Mouse (Mus musculus) intestine, embryonic 16.5 days (tissue): ENCODE measurements at regions not wholly inside any gene's neighbourhood (a gene's known extent, or its start where the extent isn't known, plus 50 kb on each side); places are given as distances from the start of the nearest gene placed in this dataset.

Source experiments
- ATAC-seq: fragments of 200-750 bp; cut with Nextera tagmentation; 2 replicates; pipeline ENCODE4 v1.8.0; 2017; ENCODE audit warnings: moderate TSS enrichment, moderate library complexity
- H3K27ac ChIP-seq: fragments of 300-500 bp; sonication (generic); 2 replicates; pipeline ENCODE4 v1.5.1; 2014; ENCODE audit warnings: mild to moderate bottlenecking, low read length
- H3K27me3 ChIP-seq: fragments of 300-500 bp; sonication (generic); replicated peaks from 2 replicates; pipeline ENCODE4 v1.6.1; 2014; ENCODE audit warnings: low read length, control low read depth, mixed read lengths; ENCODE audit not compliant: control insufficient read depth, insufficient read depth
- H3K36me3 ChIP-seq: fragments of 300-500 bp; sonication (generic); 2 replicates; pipeline ENCODE4 v1.6.1; 2014; ENCODE audit warnings: low read length, control low read depth; ENCODE audit not compliant: control insufficient read depth, insufficient read depth
- H3K4me1 ChIP-seq: fragments of 300-500 bp; sonication (generic); 2 replicates; pipeline ENCODE4 v1.6.1; 2014; ENCODE audit warnings: low read length, control low read depth, mixed read lengths; ENCODE audit not compliant: control insufficient read depth, insufficient read depth
- H3K4me2 ChIP-seq: fragments of 300-500 bp; sonication (generic); 2 replicates; pipeline ENCODE4 v1.6.1; 2014; ENCODE audit warnings: low read depth, low read length, control low read depth
- H3K4me3 ChIP-seq: fragments of 300-500 bp; sonication (generic); 2 replicates; pipeline ENCODE4 v1.5.1; 2014; ENCODE audit warnings: mild to moderate bottlenecking, low read length
- H3K9ac ChIP-seq: fragments of 300-500 bp; sonication (generic); 2 replicates; pipeline ENCODE4 v1.6.1; 2014; ENCODE audit warnings: low read depth, low read length
- H3K9me3 ChIP-seq: fragments of 300-500 bp; sonication (generic); 2 replicates; pipeline ENCODE4 v1.6.1; 2016; ENCODE audit warnings: low read length, control low read depth; ENCODE audit not compliant: control insufficient read depth
- WGBS: fragments of 180-500 bp; shearing (Covaris S2); extraction: QIAGEN DNeasy Blood & Tissue Kit; methylation state at CpG from one replicate; pipeline ENCODE4 v1.1.7; 2014; 5-methylcytosine and 5-hydroxymethylcytosine counted together

DNA sequence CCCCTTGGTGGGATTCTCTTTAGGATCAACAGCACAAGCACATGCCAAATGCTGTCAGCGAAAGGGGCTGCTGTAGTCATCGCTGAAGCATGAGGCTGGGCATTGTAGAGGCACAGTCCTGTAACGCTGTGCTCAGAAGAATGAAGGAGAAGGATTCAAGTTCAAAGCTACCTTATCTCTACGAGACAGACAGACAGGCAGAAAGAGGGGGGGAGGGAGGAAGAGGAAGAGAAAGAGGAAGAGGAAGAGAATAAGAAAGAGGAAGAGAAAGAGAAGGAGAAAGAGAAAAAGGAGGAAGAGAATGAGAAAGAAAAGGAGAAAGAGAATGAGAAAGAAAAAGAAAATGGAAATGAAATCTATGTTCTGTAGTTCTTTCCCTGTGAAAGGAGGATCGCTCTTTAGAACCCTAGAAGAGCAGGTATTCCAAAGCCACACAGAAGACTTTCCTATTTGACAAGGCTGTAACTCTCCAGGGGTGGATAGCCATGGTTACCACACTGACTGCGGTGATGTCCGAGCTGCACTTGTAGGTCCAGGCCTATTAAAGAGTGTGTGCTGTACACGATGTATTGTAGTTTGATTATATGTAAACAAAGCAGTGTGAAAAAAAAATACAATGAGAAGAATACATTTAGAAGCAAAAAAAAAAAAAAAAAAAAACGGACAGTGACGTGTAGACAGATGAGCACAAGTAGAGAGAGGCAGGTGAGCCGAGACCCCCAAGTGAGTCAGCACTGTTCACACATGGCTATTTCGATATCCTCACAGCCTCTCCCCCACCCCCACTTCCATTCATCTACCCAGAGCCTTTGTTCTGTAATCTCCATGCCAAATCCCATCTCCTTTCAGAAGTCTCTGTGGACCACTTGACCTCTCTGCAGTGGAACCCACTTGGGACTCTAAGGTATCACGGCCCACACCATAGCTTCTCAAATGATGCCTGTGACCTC is 165.2 kb downstream of the Chic2 start:
- H3K27ac ChIP-seq, result no peak overlapping the region
- ATAC-seq, result no peak
- no peak overlapping the region for H3K4me3 ChIP-seq
- H3K9me3 ChIP-seq, result no peaks in the 10 kb centered on the region
- H3K27me3 ChIP-seq, result no peaks in the 10 kb centered on the region
- H3K4me1 ChIP-seq, result peaks cover 13% of the 10 kb centered on the region
- no peaks in the 10 kb centered on the region for H3K36me3 ChIP-seq
- no peak overlapping the region for H3K9ac ChIP-seq
- 79% methylated on average over 13 of the region's 13 CpGs for WGBS
- no peak overlapping the region for H3K4me2 ChIP-seq

DNA sequence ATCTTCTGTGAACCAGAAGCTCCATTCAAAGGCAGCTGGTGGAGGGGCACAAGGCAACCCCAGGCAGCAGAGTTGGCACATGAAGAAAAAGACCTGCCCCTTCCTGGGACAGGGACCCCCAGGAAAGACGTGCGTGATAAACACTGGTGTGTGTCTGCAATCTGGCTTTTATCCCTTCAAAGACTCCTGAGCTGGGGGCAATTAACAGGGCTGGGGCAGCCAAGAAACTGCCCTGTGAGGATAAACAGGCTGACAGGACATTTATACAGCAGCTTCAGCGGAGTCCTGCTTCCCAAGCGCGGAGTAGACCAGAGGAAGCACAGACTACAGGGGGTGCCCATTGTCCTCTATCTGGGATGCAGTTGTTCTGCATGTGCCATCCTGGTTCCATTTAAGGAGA is 167.0 kb downstream of the Chic2 start:
- Histone ChIP-seq H3K27ac (0 out of 2 replicates have a peak overlapping the region, but pooled peaks have one; percentile 31), H3K4me2 (no peak overlapping the region), H3K27me3 (no peaks in the 10 kb centered on the region), H3K36me3 (no peaks in the 10 kb centered on the region), H3K4me1 (peaks cover 16% of the 10 kb centered on the region), H3K9ac (no peak overlapping the region), H3K9me3 (no peaks in the 10 kb centered on the region), H3K4me3 (no peak overlapping the region)
- peak; percentile 54; the same call in 1 of the 2 replicates for ATAC-seq
- WGBS, result 14% methylated on average over 5 of the region's 5 CpGs

DNA sequence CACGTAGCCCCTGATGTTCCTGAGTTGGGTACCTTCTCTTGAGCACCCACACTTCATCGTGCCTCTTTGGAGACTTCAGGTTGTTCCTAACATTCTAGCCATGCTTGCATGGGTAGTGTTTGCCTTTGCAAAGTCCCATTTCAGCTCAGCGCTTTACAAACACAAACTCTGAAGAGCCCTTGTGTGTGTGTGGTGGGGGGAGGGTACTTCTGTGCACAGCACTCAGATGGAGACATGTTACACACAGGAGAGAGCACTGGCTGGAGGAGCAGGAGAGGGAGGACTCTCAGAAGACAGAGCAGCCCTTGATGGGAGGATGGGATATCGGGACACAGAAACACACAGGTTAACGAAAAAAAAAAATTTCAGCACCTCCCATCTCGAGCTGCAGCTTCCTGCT is 167.4 kb downstream of the Chic2 start:
- Histone ChIP-seq H3K9ac (no peak overlapping the region), H3K4me3 (no peak overlapping the region), H3K27me3 (no peaks in the 10 kb centered on the region), H3K27ac (no peak overlapping the region), H3K9me3 (no peaks in the 10 kb centered on the region), H3K4me1 (peaks cover 16% of the 10 kb centered on the region), H3K4me2 (no peak overlapping the region), H3K36me3 (no peaks in the 10 kb centered on the region)
- no peak for ATAC-seq
- 21% methylated on average over 6 of the region's 6 CpGs for WGBS

DNA sequence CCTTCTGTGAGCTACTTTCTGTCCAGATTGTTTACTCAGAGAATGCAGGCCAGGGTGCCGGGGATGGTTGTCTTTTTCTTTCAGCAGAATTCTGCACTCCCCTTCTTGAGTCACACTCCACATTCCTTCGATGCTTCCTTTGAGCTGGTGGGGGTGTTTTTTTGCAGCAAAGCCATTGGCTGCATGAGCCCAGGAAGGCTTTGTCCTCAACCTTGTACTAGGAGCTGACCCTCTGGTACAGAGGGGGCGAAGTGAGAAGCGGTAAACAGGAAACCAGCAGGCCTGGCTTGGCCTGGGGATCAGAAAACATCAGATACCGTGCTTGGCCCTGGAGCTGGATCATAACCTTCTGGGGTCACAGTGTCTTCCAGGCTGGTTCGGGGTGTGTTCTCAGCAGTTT is 169.9 kb downstream of the Chic2 start:
- H3K9me3 ChIP-seq, result no peaks in the 10 kb centered on the region
- no peaks in the 10 kb centered on the region for H3K27me3 ChIP-seq
- WGBS, result 31% methylated on average over 6 of the region's 6 CpGs
- peak; percentile 20; the same call in 1 of the 2 replicates for ATAC-seq
- no peak overlapping the region for H3K4me3 ChIP-seq
- no peak overlapping the region for H3K4me2 ChIP-seq
- no peaks in the 10 kb centered on the region for H3K36me3 ChIP-seq
- peaks cover 14% of the 10 kb centered on the region for H3K4me1 ChIP-seq
- no peak overlapping the region for H3K27ac ChIP-seq
- no peak overlapping the region for H3K9ac ChIP-seq

DNA sequence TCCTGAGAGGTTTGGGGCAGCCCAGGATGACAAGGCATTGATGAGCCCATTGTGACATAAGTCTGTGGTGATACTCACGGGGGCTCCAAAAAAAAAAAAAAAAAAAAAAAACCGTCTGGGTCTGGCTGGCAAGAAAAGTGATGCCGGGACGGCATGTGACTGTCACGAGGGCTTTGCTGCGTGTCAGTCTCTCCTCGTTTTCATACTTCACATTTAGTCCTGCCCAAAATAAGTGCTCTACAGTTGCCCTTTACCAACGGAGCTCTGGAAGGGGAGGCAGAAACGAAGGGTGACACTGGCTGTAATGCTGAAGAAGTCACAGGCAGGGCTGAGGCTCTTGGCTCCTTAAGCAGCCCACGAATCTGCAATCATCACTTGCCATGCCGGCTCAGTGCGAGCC is 167.9 kb upstream of the Lnx1 start:
- no peak overlapping the region for H3K9ac ChIP-seq
- no peak for ATAC-seq
- 85% methylated on average over 12 of the region's 12 CpGs for WGBS

DNA sequence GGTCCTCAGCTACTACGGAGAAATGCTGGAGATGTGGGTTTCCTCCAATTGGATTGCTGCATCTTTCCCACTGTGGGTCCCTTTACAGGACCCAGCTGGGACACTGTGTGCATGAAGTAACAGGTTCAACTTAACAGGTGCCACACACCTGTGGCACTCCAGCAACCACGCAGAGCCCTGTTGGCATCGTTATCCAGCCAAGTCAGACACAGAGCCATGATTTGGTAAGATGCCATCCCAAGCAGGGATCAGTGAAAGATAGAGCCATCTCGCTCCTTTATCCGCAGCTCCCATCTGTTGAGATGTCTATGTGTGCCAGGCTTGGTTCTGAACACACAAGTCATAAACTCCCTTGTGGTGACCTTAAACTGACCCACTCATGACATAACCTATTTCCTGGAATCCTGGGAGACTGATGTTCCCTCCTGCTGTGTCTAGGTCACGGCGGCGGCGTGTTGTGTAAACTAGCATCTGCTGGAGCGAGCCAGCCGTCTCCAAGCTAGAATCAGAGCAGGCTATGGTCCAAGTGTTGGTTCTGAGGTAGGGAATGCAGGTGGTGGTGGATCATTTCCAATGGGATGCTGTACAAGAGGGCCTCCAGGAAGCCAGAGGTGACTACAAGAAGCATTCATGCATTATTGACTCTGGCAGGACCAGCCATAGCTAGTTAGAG is 164.5 kb upstream of the Lnx1 start:
- H3K27ac ChIP-seq, result no peak overlapping the region
- H3K4me1 ChIP-seq, result no peaks in the 10 kb centered on the region
- ATAC-seq, result 0 out of 2 replicates have a peak, but pooled peaks have one; percentile 21
- no peak overlapping the region for H3K9ac ChIP-seq
- no peak overlapping the region for H3K4me2 ChIP-seq
- no peaks in the 10 kb centered on the region for H3K36me3 ChIP-seq
- WGBS, result 85% methylated on average over 11 of the region's 11 CpGs
- H3K27me3 ChIP-seq, result no peaks in the 10 kb centered on the region
- no peaks in the 10 kb centered on the region for H3K9me3 ChIP-seq
- H3K4me3 ChIP-seq, result no peak overlapping the region

More for the DNA sequence above, 167.9 kb upstream of the Lnx1 start:
- no peak overlapping the region for H3K27ac ChIP-seq
- no peaks in the 10 kb centered on the region for H3K27me3 ChIP-seq
- H3K4me1 ChIP-seq, result peaks cover 9% of the 10 kb centered on the region
- no peaks in the 10 kb centered on the region for H3K36me3 ChIP-seq
- no peak overlapping the region for H3K4me2 ChIP-seq
- no peaks in the 10 kb centered on the region for H3K9me3 ChIP-seq
- no peak overlapping the region for H3K4me3 ChIP-seq

DNA sequence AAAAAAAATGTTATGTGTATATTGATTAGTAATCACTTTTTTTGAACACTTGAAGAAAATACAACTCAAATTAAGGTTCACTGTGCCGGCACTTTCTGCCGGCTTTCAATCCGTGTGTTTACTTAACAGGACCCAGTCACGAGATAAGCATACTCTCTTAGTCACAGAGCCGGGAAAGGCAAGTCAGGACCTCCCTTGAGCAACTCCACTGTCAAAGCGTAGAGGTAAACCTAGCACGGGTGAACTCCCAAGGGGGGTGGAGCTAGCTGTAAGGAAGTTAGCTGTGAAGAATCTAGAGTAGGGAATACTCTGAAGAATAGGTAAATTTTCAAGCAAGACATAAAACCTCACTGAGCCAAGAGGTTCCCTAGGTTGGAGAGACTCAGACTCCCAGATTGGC is 164.0 kb upstream of the Lnx1 start:
- Histone ChIP-seq H3K9me3 (no peaks in the 10 kb centered on the region), H3K9ac (no peak overlapping the region), H3K4me3 (no peak overlapping the region), H3K4me2 (no peak overlapping the region), H3K27ac (no peak overlapping the region), H3K27me3 (no peaks in the 10 kb centered on the region), H3K4me1 (no peaks in the 10 kb centered on the region), H3K36me3 (no peaks in the 10 kb centered on the region)
- ATAC-seq, result peak; percentile 72; the same call in 1 of the 2 replicates
- 15% methylated on average over 7 of the region's 7 CpGs for whole genome bisulfite sequencing

DNA sequence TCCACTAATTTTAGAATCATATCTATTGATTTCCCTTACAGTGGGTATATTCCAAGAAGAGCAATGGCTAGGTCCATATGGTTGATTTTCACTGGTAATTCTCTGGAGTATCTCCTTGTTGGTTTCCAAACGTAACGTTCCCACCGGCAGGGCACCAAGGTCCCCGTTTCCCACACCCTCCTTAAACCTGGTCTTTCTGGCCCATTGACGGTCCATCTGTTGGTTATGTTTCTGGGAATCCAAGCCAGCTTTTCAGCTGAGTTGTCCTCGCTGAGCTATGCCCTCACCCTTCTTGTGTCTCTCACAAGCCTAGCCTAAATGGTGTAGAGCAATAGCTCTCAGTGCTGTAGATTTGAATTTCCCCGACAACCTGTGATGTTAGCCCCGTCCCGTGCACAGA is 162.7 kb upstream of the Lnx1 start:
- Histone ChIP-seq H3K27me3 (no peaks in the 10 kb centered on the region), H3K4me3 (no peak overlapping the region), H3K4me1 (no peaks in the 10 kb centered on the region), H3K4me2 (no peak overlapping the region), H3K9ac (no peak overlapping the region), H3K36me3 (no peaks in the 10 kb centered on the region), H3K9me3 (no peaks in the 10 kb centered on the region), H3K27ac (no peak overlapping the region)
- 91% methylated on average over 9 of the region's 9 CpGs for WGBS
- ATAC-seq, result no peak

DNA sequence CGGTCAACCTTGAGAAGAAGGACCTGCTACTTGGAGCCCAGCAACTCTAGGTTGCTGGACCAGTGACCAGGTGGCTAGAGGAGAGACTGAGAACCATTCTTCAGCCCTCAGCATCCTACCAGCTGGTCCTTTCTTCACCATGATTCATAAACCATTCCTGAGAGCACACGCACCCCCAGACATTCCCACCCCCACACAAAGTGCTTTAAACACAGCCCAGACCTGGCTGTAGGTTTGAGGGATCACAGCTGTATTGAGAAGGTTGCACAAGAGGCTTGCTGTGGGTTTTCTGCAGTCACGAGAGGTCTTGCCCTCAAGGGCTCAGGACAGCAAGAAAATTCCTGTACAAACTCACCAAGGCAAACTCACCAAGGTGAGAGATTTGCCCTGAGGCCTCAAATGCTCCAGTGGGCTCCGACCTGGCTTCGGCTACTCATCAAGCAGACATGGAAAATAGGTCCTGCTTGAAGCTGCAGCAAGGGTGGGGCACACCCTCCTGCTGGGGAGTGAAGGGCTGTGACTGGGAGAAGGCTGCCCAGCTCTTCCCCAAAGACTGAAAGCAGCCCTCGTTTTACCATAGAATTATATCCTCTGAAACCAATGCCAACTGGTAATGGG is 161.9 kb upstream of the Lnx1 start:
- Histone ChIP-seq H3K9me3 (no peaks in the 10 kb centered on the region), H3K27ac (no peak overlapping the region), H3K4me3 (no peak overlapping the region), H3K4me1 (no peaks in the 10 kb centered on the region), H3K9ac (no peak overlapping the region), H3K36me3 (no peaks in the 10 kb centered on the region), H3K27me3 (no peaks in the 10 kb centered on the region), H3K4me2 (no peak overlapping the region)
- WGBS, result 70% methylated on average over 6 of the region's 6 CpGs
- ATAC-seq, result no peak
